Comparison of ENCODE assay signal across 14 mouse cellular contexts in genomic region chr1:156981975-156982374, GRCm38 (mm10).
"Had no signal": no experiment of that assay in that cellular context is flagged by ENCODE, and none has a peak within 500 bp of the region (broad histone marks: within the 10 kb centered on the region; RNA-seq: fewer than 3 reads in every experiment).

No protein-coding gene starts in this region.

- H3K4me2 ChIP-seq: kidney, embryonic 15.5 days; limb, embryonic 12.5 days; liver, embryonic 15.5 days; midbrain, embryonic 11.5 days had no signal

- H3K4me3 ChIP-seq: kidney, embryonic 15.5 days; limb, embryonic 12.5 days; liver, embryonic 15.5 days had no signal

- H3K36me3 ChIP-seq: kidney, embryonic 15.5 days; limb, embryonic 12.5 days; liver, embryonic 15.5 days had no signal

- H3K9ac ChIP-seq: kidney, embryonic 15.5 days; limb, embryonic 12.5 days; liver, embryonic 15.5 days had no signal

- H3K4me1 ChIP-seq: limb, embryonic 12.5 days had no signal

- H3K27ac ChIP-seq: kidney, embryonic 15.5 days; limb, embryonic 12.5 days; liver, embryonic 15.5 days had no signal

- DNase-seq: kidney, adult 2 months; kidney, postnatal 14 days; layer of hippocampus, adult 9-11 months; lung, adult 2 months; lung, postnatal 36 days; right cerebral cortex, adult 18-20 months; right cerebral cortex, postnatal 25 days; thymus, postnatal 36 days had no signal

- ATAC-seq: intestine, embryonic 16.5 days; lung, postnatal 0 days had no signal

- H3K9me3 ChIP-seq: kidney, embryonic 15.5 days; limb, embryonic 12.5 days; liver, embryonic 15.5 days had no signal

- H3K27me3 ChIP-seq: kidney, embryonic 15.5 days; limb, embryonic 12.5 days; liver, embryonic 15.5 days had no signal
